Mouse (Mus musculus) adrenal gland, adult 8-10 months (tissue): ENCODE data around the gene Gmds. TPM values are rescaled to one million over a fixed set of nuclear protein-coding genes. Genes with fewer than 3 reads are reported as not detected.

Experiments used
- DNase-seq: peaks from one replicate; pipeline ENCODE4 v3.0.0; 2022
- total RNA-seq, 4 experiments: library from RNA; stranded (reverse); gene quantifications; 2 replicates each; pipeline ENCODE4 v1.2.4; 2022

Gene Gmds
- total RNA-seq, 4 experiments from 2014 or later = 7.1 to 8.6 (median 7.5) TPM

DNA sequence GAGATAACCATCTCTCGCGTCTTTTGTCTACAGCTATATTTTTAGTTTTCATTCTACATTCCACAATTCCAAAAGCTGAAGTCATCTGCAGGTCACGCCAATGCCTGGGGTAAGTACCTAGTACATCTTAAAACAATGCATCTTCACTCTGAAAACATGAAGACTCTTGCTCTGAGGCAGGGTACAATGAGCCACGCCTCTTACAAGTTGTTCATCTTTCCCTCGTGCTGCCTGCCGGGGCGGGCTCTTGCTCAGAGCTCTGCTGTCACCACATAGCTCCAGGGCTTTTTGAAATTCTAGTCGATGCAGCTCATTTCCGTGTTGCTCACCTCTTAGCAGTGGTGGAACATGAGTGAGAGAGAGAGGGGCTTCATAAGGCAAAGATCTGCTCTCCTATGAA lies 475.1 kb downstream of the Gmds start:
- DNase-seq = no peak

- DNase-seq = no peak
These were observed 478.3 kb downstream of the Gmds start for GRCm38 (mm10) chr13:31860200-31860599.

DNA sequence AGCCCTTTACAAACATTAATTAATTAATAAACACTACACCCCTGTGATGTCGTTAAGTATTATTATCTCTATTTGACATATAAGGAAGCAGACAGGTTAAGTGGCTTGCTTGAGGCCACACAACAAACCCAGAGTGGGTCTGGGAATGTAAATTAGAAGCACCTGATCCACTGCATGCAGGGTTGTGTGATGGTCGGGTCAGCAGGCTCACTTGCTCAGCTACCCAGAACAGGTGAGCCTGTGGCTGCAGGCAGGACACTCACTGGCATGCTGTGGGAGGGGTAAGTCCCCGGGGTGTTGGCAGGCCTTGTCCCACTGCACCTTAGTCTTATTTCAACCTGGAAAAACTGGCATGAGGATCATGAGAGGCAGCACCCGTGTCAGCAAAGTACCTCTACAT lies 484.5 kb downstream of the Gmds start:
- no peak for DNase-seq

DNA sequence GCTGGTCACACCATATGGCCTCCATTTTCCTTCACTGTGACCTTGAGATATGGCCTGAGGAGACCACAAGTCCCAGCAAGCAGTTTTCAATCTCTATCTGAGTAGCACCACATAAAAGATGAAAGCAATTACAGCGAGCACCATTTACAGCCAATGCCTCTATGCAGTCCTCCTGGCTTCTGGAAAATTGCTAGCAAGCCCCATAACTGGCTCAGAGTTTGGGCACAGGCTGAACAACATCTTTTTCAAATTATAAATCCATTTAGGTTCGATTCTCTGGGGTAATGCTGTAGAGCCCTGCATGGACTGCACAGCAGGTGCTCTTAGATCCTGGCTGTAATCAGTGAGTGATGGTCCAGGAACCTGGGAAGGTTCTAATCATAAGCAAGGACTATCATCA lies 485.0 kb downstream of the Gmds start:
- DNase-seq = no peak

DNA sequence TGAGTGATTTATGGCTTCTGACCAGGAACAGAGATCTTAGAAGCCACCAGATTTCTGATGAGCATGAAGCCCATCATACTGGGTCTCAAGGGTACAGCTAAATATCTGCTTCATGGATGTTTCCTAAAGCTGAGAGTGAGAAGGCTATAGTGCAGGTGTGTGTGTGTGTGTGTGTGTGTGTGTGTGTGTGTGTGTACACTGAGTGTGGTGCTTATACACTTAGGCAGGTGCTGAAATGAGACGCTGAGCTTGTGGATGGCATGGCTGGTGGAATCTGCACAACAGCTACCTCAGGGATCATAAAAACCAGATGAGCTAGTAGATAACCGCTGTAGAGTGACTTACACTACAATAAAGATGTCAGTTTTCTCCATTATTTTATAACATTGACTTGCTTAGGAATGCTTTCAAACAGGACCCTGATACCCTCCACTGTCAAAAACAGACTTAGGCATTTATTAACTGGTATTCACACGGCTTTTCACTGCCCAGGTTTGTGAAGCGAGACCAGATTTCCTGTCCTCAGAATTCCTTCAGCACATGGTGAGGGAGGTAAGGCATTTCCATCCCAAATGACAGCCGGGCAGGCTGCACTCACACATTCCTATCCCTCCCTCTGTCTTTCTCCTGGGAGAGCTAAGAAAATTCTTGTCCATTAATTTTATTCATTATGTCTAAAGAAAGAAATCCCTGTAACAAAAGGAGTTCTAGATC lies 489.1 kb downstream of the Gmds start:
- no peak for DNase-seq

GRCm38 (mm10) chr13:31835802-31836201 lies 502.7 kb downstream of the Gmds start:
- no peak for DNase-seq

DNA sequence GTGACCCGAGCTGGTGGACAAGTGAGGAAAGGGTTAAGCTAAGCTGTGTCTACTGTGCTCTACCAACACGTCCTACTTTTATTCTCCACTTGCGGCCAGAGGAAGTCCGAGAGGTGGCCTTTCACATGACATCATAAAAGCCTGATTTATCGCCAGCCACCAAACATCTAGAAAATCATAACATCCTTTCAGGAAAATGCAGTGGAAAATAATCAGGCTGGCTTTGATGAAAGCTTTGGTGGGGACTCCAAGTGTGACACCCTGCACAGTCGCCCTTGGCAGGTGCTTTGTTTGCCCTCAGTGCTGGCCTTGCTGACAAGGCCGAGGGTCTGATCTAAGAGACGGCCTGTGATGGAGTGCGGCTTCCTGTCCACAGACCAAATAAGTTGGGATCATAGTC lies 508.2 kb downstream of the Gmds start:
- DNase-seq = peak; percentile 42

DNA sequence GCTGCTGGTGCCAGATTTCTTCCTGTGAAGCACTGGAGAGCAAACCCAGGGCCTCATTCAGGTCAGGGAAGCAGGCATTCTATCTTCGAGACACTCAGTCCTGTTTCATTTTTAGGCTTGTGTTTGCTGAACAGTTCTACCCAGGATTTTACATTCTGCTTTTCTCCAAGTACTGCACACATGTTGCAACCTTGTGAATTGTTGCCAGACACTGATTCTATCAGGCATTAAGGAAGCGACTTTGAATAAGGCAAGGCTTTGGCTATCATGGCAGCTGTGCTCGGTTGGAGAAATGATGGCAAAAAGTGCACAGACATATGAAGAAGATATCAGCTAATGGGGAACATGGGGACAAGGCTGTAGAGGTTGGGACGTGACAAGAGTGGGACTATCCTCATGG lies 510.1 kb downstream of the Gmds start:
- no peak for DNase-seq

- DNase-seq = no peak
These were observed 510.7 kb downstream of the Gmds start for GRCm38 (mm10) chr13:31827820-31828332.

GRCm38 (mm10) chr13:31827160-31827559 lies 511.4 kb downstream of the Gmds start:
- DNase-seq = no peak

GRCm38 (mm10) chr13:31825180-31825579 lies 513.4 kb downstream of the Gmds start:
- DNase-seq = no peak

GRCm38 (mm10) chr13:31823316-31823715 lies 515.2 kb downstream of the Gmds start:
- no peak for DNase-seq

- DNase-seq = no peak
These were observed 517.5 kb downstream of the Gmds start for GRCm38 (mm10) chr13:31821050-31821449.

DNA sequence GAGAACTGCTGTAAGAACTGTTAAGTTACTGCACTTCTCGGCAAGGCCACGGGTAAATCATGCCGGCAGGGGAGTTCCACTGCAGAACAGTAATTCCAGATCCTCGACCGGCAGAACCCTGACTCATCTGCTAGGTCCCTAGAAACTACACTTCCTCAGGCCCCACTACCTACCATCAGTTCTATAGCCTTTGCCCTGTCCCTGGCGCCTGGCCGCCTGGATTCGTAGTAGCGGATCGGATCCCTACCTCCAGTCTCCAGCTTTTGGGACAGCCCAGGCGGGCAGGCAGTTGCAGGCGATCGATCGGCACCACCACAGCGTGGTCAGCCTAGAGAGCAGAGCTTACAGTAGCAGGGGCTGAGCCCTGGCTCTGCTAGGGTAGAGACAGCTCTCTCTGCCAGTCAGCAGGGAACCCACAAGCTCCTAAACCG lies 517.9 kb downstream of the Gmds start:
- DNase-seq = peak; percentile 45

DNA sequence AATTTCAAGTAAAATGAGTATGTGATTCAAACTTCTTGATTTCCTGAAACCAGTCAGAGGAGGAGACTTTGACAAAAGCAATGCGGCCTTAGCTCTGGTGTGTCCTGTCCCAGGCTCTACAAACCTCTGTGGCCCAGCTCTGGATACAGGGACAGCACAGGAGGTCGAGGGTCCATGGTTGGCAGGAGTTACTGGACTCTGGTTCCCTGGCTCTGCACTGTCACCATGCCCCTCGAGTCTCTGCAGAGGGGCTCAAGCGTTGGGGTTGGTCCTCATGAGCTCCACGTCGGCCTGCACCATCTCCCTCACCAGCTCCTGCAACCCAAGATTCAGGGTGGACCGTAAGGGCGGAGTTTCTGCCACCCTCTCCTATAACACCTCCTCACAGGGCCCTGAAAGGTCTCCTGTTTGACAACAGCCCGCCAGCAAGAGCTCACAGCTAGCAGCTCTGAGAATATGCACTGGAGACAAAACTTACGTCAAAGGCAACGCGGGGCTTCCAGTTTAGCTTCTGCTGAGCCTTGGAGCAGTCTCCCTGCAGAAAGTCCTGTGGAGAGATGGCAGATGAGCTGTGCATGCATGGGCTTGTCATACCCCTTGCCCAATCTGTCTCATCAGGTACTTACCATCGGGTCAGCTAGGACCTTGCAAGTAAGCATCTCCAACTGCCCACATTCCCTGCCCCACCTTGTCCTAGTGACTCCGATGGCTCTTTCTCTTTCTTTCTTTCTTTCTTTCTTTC lies 518.7 kb downstream of the Gmds start:
- DNase-seq = no peak

GRCm38 (mm10) chr13:31818337-31818736 lies 520.2 kb downstream of the Gmds start:
- DNase-seq = no peak

GRCm38 (mm10) chr13:31815383-31816003 lies 523.0 kb downstream of the Gmds start:
- DNase-seq = no peak

DNA sequence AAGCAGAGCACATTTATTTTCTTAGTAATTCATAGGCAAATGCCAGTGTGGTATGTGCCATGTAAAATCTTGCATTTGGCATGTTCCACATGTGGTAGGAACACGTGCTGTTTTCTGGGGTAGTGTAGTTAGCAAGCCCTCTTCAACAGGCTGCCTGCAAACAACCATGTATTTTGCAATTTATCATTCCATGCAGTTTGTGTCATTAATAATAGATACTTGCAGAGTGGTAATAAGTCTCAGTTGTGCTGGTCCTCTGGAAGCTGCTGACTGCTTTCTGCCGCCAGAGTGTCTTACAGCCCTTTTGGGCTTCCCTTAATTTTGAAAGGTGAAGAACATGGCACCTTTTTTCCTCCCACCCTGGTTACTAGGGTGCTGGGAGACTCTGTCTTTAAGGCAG lies 525.8 kb downstream of the Gmds start:
- no peak for DNase-seq

GRCm38 (mm10) chr13:31811542-31812021 lies 527.0 kb downstream of the Gmds start:
- DNase-seq = no peak

GRCm38 (mm10) chr13:31810693-31811541 lies 527.6 kb downstream of the Gmds start:
- peak; percentile 33 for DNase-seq

GRCm38 (mm10) chr13:31810375-31810692 lies 528.2 kb downstream of the Gmds start:
- DNase-seq = no peak

GRCm38 (mm10) chr13:31809701-31810100 lies 528.8 kb downstream of the Gmds start:
- DNase-seq = no peak
